Mouse (Mus musculus) liver, adult 2 months (tissue): ENCODE measurements at regions not wholly inside any gene's neighbourhood (a gene's known extent, or its start where the extent isn't known, plus 50 kb on each side); places are given as distances from the start of the nearest gene placed in this dataset.
A peak's percentile ranks its signal among the peaks of the same experiment; 100 is the strongest.

Experiments
- DNase-seq: peaks from one replicate; pipeline ENCODE4 v3.0.0-alpha.2; 2011; ENCODE audit warnings: low read depth, low spot score; ENCODE audit errors: extremely low read depth
- H3K27ac ChIP-seq: fragments of 200-500 bp; replicated peaks from 2 replicates; pipeline ENCODE4 v1.5.1; 2012; ENCODE audit warnings: low read depth, mild to moderate bottlenecking, control low read depth, inconsistent platforms, low read length; ENCODE audit not compliant: insufficient read depth
- H3K27me3 ChIP-seq: fragments of 200-500 bp; 2 replicates; pipeline ENCODE4 v1.6.1; 2012; ENCODE audit warnings: mild to moderate bottlenecking, moderate library complexity, low read length, inconsistent platforms; ENCODE audit not compliant: control insufficient read depth, insufficient read depth
- H3K36me3 ChIP-seq: fragments of 200-500 bp; 2 replicates; pipeline ENCODE4 v1.6.1; 2012; ENCODE audit warnings: low read length, inconsistent platforms; ENCODE audit not compliant: control insufficient read depth, insufficient read depth
- H3K4me1 ChIP-seq: fragments of 200-500 bp; 2 replicates; pipeline ENCODE4 v1.6.1; 2011; ENCODE audit warnings: low read length; ENCODE audit not compliant: control insufficient read depth, insufficient read depth
- H3K4me3 ChIP-seq: fragments of 200-500 bp; 2 replicates; pipeline ENCODE4 v1.5.1; 2011; ENCODE audit warnings: low read depth, mild to moderate bottlenecking, control low read depth, low read length, moderate library complexity; ENCODE audit not compliant: insufficient read depth
- H3K79me2 ChIP-seq: fragments of 200-500 bp; 2 replicates; pipeline ENCODE4 v1.6.1; 2012; ENCODE audit warnings: inconsistent platforms, mild to moderate bottlenecking, low read length, moderate library complexity; ENCODE audit not compliant: control insufficient read depth, insufficient read depth
- H3K9ac ChIP-seq: fragments of 200-500 bp; 2 replicates; pipeline ENCODE4 v1.6.1; 2012; ENCODE audit warnings: low read depth, mild to moderate bottlenecking, control low read depth, inconsistent platforms, low read length
- CTCF ChIP-seq: fragments of 200-500 bp; IDR thresholded peaks from 2 replicates; pipeline ENCODE4 v1.5.1; 2011; ENCODE audit warnings: low read depth, low read length, control low read depth
- POLR2A ChIP-seq: fragments of 200-500 bp; IDR thresholded peaks from 2 replicates; pipeline ENCODE4 v1.6.1; 2011; ENCODE audit warnings: low read length, control low read depth; ENCODE audit not compliant: insufficient read depth; ENCODE audit errors: extremely low read depth
- WGBS: fragments of 180-500 bp; shearing (Covaris S2); methylation state at CpG from one replicate; pipeline ENCODE4 v1.1.7; 2018; 5-methylcytosine and 5-hydroxymethylcytosine counted together

- Histone ChIP-seq H3K9ac (no peak overlapping the region), H3K27ac (no peak overlapping the region), H3K79me2 (no peaks in the 10 kb centered on the region), H3K27me3 (no peaks in the 10 kb centered on the region), H3K4me3 (no peak overlapping the region), H3K36me3 (no peaks in the 10 kb centered on the region), H3K4me1 (no peaks in the 10 kb centered on the region)
- DNase-seq = no peak
- TF ChIP-seq POLR2A (no peak), CTCF (no peak)
Observed at GRCm38 (mm10) chr12:58440666-58441065, 171.6 kb upstream of the Clec14a start.

GRCm38 (mm10) chr12:58437031-58437430 is 167.9 kb upstream of the Clec14a start:
- no peak for TF ChIP-seq POLR2A
- no peak for TF ChIP-seq CTCF
- WGBS = 78% methylated on average over 6 of the region's 6 CpGs

GRCm38 (mm10) chr12:58434504-58434903 is 165.4 kb upstream of the Clec14a start:
- no peaks in the 10 kb centered on the region for H3K4me1 ChIP-seq
- no peak overlapping the region for H3K4me3 ChIP-seq
- no peak for DNase-seq
- H3K9ac ChIP-seq = no peak overlapping the region
- H3K36me3 ChIP-seq = no peaks in the 10 kb centered on the region
- H3K79me2 ChIP-seq = no peaks in the 10 kb centered on the region
- 74% methylated on average over 5 of the region's 5 CpGs for WGBS
- H3K27ac ChIP-seq = no peak overlapping the region
- no peaks in the 10 kb centered on the region for H3K27me3 ChIP-seq
- TF ChIP-seq CTCF (no peak), POLR2A (no peak)

More at GRCm38 (mm10) chr12:58437031-58437430, 167.9 kb upstream of the Clec14a start:
- no peak for DNase-seq
- Histone ChIP-seq H3K4me1 (no peaks in the 10 kb centered on the region), H3K36me3 (no peaks in the 10 kb centered on the region), H3K79me2 (no peaks in the 10 kb centered on the region), H3K9ac (no peak overlapping the region), H3K4me3 (no peak overlapping the region), H3K27me3 (no peaks in the 10 kb centered on the region), H3K27ac (no peak overlapping the region)

- Histone ChIP-seq H3K9ac (no peak overlapping the region), H3K4me1 (no peaks in the 10 kb centered on the region), H3K27me3 (no peaks in the 10 kb centered on the region), H3K36me3 (no peaks in the 10 kb centered on the region), H3K4me3 (no peak overlapping the region), H3K27ac (no peak overlapping the region), H3K79me2 (no peaks in the 10 kb centered on the region)
- no peak for TF ChIP-seq POLR2A
- no peak for TF ChIP-seq CTCF
- no peak for DNase-seq
- 87% methylated on average over 5 of the region's 5 CpGs for WGBS
Observed at GRCm38 (mm10) chr12:58429929-58430328, 160.8 kb upstream of the Clec14a start.

- TF ChIP-seq CTCF = no peak
- no peak for TF ChIP-seq POLR2A
- Histone ChIP-seq H3K4me1 (no peaks in the 10 kb centered on the region), H3K36me3 (no peaks in the 10 kb centered on the region), H3K27ac (no peak overlapping the region), H3K27me3 (no peaks in the 10 kb centered on the region), H3K79me2 (no peaks in the 10 kb centered on the region), H3K9ac (no peak overlapping the region), H3K4me3 (no peak overlapping the region)
- no peak for DNase-seq
- 92% methylated on average over 6 of the region's 6 CpGs for WGBS
Observed at GRCm38 (mm10) chr12:58426758-58427157, 157.7 kb upstream of the Clec14a start.

- H3K4me3 ChIP-seq = no peak overlapping the region
- H3K27me3 ChIP-seq = no peaks in the 10 kb centered on the region
- H3K9ac ChIP-seq = no peak overlapping the region
- no peak overlapping the region for H3K27ac ChIP-seq
- 61% methylated on average over 4 of the region's 4 CpGs for WGBS
- TF ChIP-seq POLR2A = no peak
- TF ChIP-seq CTCF = no peak
- DNase-seq = peak; percentile 52
- H3K79me2 ChIP-seq = no peaks in the 10 kb centered on the region
- H3K4me1 ChIP-seq = no peaks in the 10 kb centered on the region
- H3K36me3 ChIP-seq = no peaks in the 10 kb centered on the region
Observed at GRCm38 (mm10) chr12:58425961-58426360, 156.9 kb upstream of the Clec14a start.
